Mouse (Mus musculus): ENCODE measurements at regions not wholly inside any gene's neighbourhood (a gene's known extent, or its start where the extent isn't known, plus 50 kb on each side); places are given as distances from the start of the nearest gene placed in this dataset.

- no peak for TF ChIP-seq GATA1 (IDR thresholded peaks at IDR 0.05; ENCODE audit: borderline replicate concordance, low read length)
- TF ChIP-seq POLR2AphosphoS5 (IDR thresholded peaks at IDR 0.05; ENCODE audit: insufficient replicate concordance, low read depth, low read length): no peak
- no peak for TF ChIP-seq CTCF (IDR thresholded peaks at IDR 0.05; ENCODE audit: low read depth, low read length)
- no peak for TF ChIP-seq TAL1 (conservative IDR thresholded peaks at IDR 0.05; ENCODE audit: low read depth, low read length)
- no peak for TF ChIP-seq GATA2 (IDR thresholded peaks at IDR 0.05; ENCODE audit: borderline replicate concordance, low read depth, low read length)
Measured at GRCm38 (mm10) chr1:90526311-90526710, 76.5 kb upstream of the Cops8 start.
